Mouse (Mus musculus) heart, adult 2 months (tissue): ENCODE results near the gene Tmod2. TPM values are rescaled to one million over a fixed set of nuclear protein-coding genes. Genes with fewer than 3 reads are reported as not detected.

Experiments
- DNase-seq, 2 experiments: peaks; one replicate each; pipeline ENCODE4 v3.0.0; 2021
- H3K27ac ChIP-seq: fragments of 200-600 bp; 2 replicates; pipeline ENCODE4 v1.8.1; 2022
- H3K27me3 ChIP-seq: fragments of 200-500 bp; 2 replicates; pipeline ENCODE4 v1.6.1; 2012; ENCODE audit warnings: mild to moderate bottlenecking, low read length, inconsistent platforms, mixed read lengths; ENCODE audit not compliant: control insufficient read depth, insufficient read depth
- H3K36me3 ChIP-seq: fragments of 200-500 bp; 2 replicates; pipeline ENCODE4 v1.6.1; 2012; ENCODE audit warnings: low read length, inconsistent platforms; ENCODE audit not compliant: control insufficient read depth, insufficient read depth
- H3K4me1 ChIP-seq: fragments of 200-500 bp; 2 replicates; pipeline ENCODE4 v1.6.1; 2011; ENCODE audit warnings: low read length; ENCODE audit not compliant: control insufficient read depth, insufficient read depth
- H3K4me3 ChIP-seq: fragments of 200-600 bp; 2 replicates; pipeline ENCODE4 v1.8.1; 2022
- H3K79me2 ChIP-seq: fragments of 200-500 bp; replicated peaks from 2 replicates; pipeline ENCODE4 v1.6.1; 2012; ENCODE audit warnings: mild to moderate bottlenecking, inconsistent platforms, low read length, moderate library complexity, mixed read lengths; ENCODE audit not compliant: control insufficient read depth, insufficient read depth
- H3K9ac ChIP-seq: fragments of 200-500 bp; 2 replicates; pipeline ENCODE4 v1.6.1; 2012; ENCODE audit warnings: low read depth, mild to moderate bottlenecking, control low read depth, inconsistent platforms, low read length, mixed read lengths
- CTCF ChIP-seq: fragments of 200-600 bp; IDR thresholded peaks from 2 replicates; pipeline ENCODE4 v1.8.1; 2022; ENCODE audit warnings: antibody characterized with exemption, mild to moderate bottlenecking, moderate library complexity
- EP300 ChIP-seq: fragments of 200-500 bp; IDR thresholded peaks from 2 replicates; pipeline ENCODE4 v1.6.1; 2011; ENCODE audit warnings: low read depth, low read length, control low read depth; ENCODE audit not compliant: insufficient read depth
- POLR2A ChIP-seq: fragments of 200-500 bp; IDR thresholded peaks from 2 replicates; pipeline ENCODE4 v1.6.1; 2011; ENCODE audit warnings: mild to moderate bottlenecking, low read depth, low read length, control low read depth; ENCODE audit not compliant: insufficient read depth
- WGBS: fragments of 180-500 bp; shearing (Covaris S2); methylation state at CpG from one replicate; pipeline ENCODE4 v1.1.7; 2018; 5-methylcytosine and 5-hydroxymethylcytosine counted together
- intact Hi-C: fragments of 180-260 bp; cut with DNase I; formaldehyde crosslinking; loops from one replicate; pipeline ENCODE4 v1.15.1; 2025
- polyA plus RNA-seq: library from polyadenylated mRNA; depleted of rRNA; stranded (reverse); fragments of >200 nt; gene quantifications from 2 replicates; pipeline ENCODE4 v1.2.3, GENCODE M21; 2012
- total RNA-seq, 2 experiments: library from RNA; stranded (reverse); gene quantifications; 2 replicates each; pipeline ENCODE4 v1.2.3; 2021

Tmod2 gene
- total and polyA plus RNA-seq, 3 experiments: 1.0 to 4.7 (median 3.8) TPM

- no peaks in the 10 kb centered on the region for H3K36me3 ChIP-seq
- no peaks in the 10 kb centered on the region for H3K79me2 ChIP-seq
- no peak overlapping the region for H3K9ac ChIP-seq
- DNase-seq: no peak
- intact Hi-C loops: no loop called here
- no peaks in the 10 kb centered on the region for H3K27me3 ChIP-seq
- WGBS: 78% methylated on average over 4 of the region's 4 CpGs
- H3K4me1 ChIP-seq: no peaks in the 10 kb centered on the region; the same call in 1 of the 2 replicates
- no peak overlapping the region for H3K27ac ChIP-seq
- no peak for TF ChIP-seq CTCF
- no peak for TF ChIP-seq POLR2A
- no peak for TF ChIP-seq EP300
- H3K4me3 ChIP-seq: no peak overlapping the region
Measured at GRCm38 (mm10) chr9:75597596-75597995, 13.5 kb downstream of the Tmod2 start.

GRCm38 (mm10) chr9:75597036-75597435 lies 14.1 kb downstream of the Tmod2 start:
- Histone ChIP-seq H3K36me3 (no peaks in the 10 kb centered on the region), H3K4me3 (no peak overlapping the region), H3K27ac (no peak overlapping the region), H3K79me2 (no peaks in the 10 kb centered on the region), H3K9ac (no peak overlapping the region), H3K27me3 (no peaks in the 10 kb centered on the region), H3K4me1 (no peaks in the 10 kb centered on the region; the same call in 1 of the 2 replicates)
- 78% methylated on average over 13 of the region's 13 CpGs for whole genome bisulfite sequencing
- no peak for DNase-seq
- intact Hi-C loops: no loop called here
- TF ChIP-seq CTCF (no peak), EP300 (no peak), POLR2A (no peak)

GRCm38 (mm10) chr9:75593481-75593880 lies 17.6 kb downstream of the Tmod2 start:
- Histone ChIP-seq H3K9ac (no peak overlapping the region), H3K27ac (no peak overlapping the region), H3K4me1 (no peaks in the 10 kb centered on the region), H3K79me2 (no peaks in the 10 kb centered on the region), H3K4me3 (no peak overlapping the region), H3K27me3 (no peaks in the 10 kb centered on the region), H3K36me3 (no peaks in the 10 kb centered on the region)
- WGBS: 82% methylated on average over 5 of the region's 5 CpGs
- no peak for DNase-seq
- intact Hi-C loops: no loop called here
- no peak for TF ChIP-seq CTCF

GRCm38 (mm10) chr9:75589850-75590790 lies 21.0 kb downstream of the Tmod2 start:
- Histone ChIP-seq H3K4me3 (no peak overlapping the region), H3K79me2 (no peaks in the 10 kb centered on the region), H3K4me1 (no peaks in the 10 kb centered on the region), H3K36me3 (no peaks in the 10 kb centered on the region), H3K27ac (no peak overlapping the region), H3K9ac (no peak overlapping the region), H3K27me3 (no peaks in the 10 kb centered on the region)
- DNase-seq: no peak
- WGBS: 83% methylated on average over 15 of the region's 15 CpGs
- TF ChIP-seq CTCF: no peak
- no peak for TF ChIP-seq POLR2A
- TF ChIP-seq EP300: no peak
- intact Hi-C loops: no loop called here

- TF ChIP-seq POLR2A: no peak
- TF ChIP-seq CTCF: peak; percentile 87
- TF ChIP-seq EP300: no peak
- DNase-seq: peak; percentile 25 to 31
Measured at GRCm38 (mm10) chr9:75581694-75582350, 29.3 kb downstream of the Tmod2 start.

GRCm38 (mm10) chr9:75579321-75579720 lies 31.8 kb downstream of the Tmod2 start:
- 80% methylated on average over 6 of the region's 6 CpGs for WGBS
- Histone ChIP-seq H3K4me1 (peaks cover 1% of the 10 kb centered on the region; the same call in 1 of the 2 replicates), H3K79me2 (no peaks in the 10 kb centered on the region), H3K27ac (no peak overlapping the region), H3K27me3 (no peaks in the 10 kb centered on the region), H3K36me3 (no peaks in the 10 kb centered on the region), H3K4me3 (no peak overlapping the region), H3K9ac (no peak overlapping the region)
- peak in 1 of 2 experiments; percentile 36 for DNase-seq
- intact Hi-C loops: no loop called here
- TF ChIP-seq CTCF (no peak), POLR2A (no peak), EP300 (no peak)

More at GRCm38 (mm10) chr9:75581694-75582350, 29.3 kb downstream of the Tmod2 start:
- intact Hi-C loops: loop anchor here (1.0 to 5.0 kb wide), 3 partner anchors 61 to 221 kb away; no protein-coding TSS in a partner anchor
- Histone ChIP-seq H3K4me3 (no peak overlapping the region), H3K79me2 (no peaks in the 10 kb centered on the region), H3K4me1 (peaks cover 1% of the 10 kb centered on the region; the same call in 1 of the 2 replicates), H3K9ac (no peak overlapping the region), H3K36me3 (no peaks in the 10 kb centered on the region), H3K27ac (no peak overlapping the region; the same call in 1 of the 2 replicates), H3K27me3 (no peaks in the 10 kb centered on the region)
- WGBS: 38% methylated on average over 7 of the region's 7 CpGs
